Mouse (Mus musculus): ENCODE measurements around the gene Slc30a10. TPM values are rescaled to one million over a fixed set of nuclear protein-coding genes. Genes with fewer than 3 reads are reported as not detected.
A peak's percentile ranks its signal among the peaks of the same experiment; 100 is the strongest.

Slc30a10 gene
- total and polyA plus RNA-seq, 3 experiments, result not detected

- in situ Hi-C loops (cut with MboI; ENCODE audit: low pct_ligation_motif_present, low pct_unique_long_range_greater_than_20kb, low sequenced_read_pairs), result no loop called here
- Histone ChIP-seq H3K9ac (ENCODE audit: insufficient read depth, low read depth) (no peak overlapping the region), H3K4me1 (ENCODE audit: control insufficient read depth in 1 of 2, insufficient read depth in 2 of 2) (no peaks in the 10 kb centered on the region), H3K4me3 (replicated peaks in 1 of 3; ENCODE audit: low read depth in 2 of 3, low read length in 2 of 3, poor library complexity in 1 of 3) (no peak overlapping the region), H3K36me3 (replicated peaks in 1 of 2; ENCODE audit: control insufficient read depth in 1 of 2, insufficient read depth in 1 of 2, low read length in 1 of 2) (no peaks in the 10 kb centered on the region), H3K27me3 (replicated peaks) (no peaks in the 10 kb centered on the region), H3K4me2 (ENCODE audit: insufficient read depth, low read depth, poor library complexity, severe bottlenecking) (no peak overlapping the region), H3K9me3 (replicated peaks; ENCODE audit: low read length) (no peaks in the 10 kb centered on the region), H3K79me2 (replicated peaks; ENCODE audit: control insufficient read depth, extremely low read depth, insufficient read depth, poor library complexity, severe bottlenecking) (no peaks in the 10 kb centered on the region), H3K27ac (ENCODE audit: insufficient read depth, low read depth) (no peak overlapping the region)
- no peak for DNase-seq (ENCODE audit: extremely low read depth)
- TF ChIP-seq SIN3A (IDR thresholded peaks at IDR 0.05; ENCODE audit: low read length) (no peak), NELFE (IDR thresholded peaks at IDR 0.05; ENCODE audit: low read depth, low read length) (no peak), ZKSCAN1 (IDR thresholded peaks at IDR 0.05; ENCODE audit: borderline replicate concordance, low read depth, low read length) (no peak), CHD2 (IDR thresholded peaks at IDR 0.05; ENCODE audit: low read length) (no peak), POLR2A (IDR thresholded peaks at IDR 0.05; ENCODE audit: low read depth, low read length) (no peak), RAD21 (IDR thresholded peaks at IDR 0.05; ENCODE audit: low read depth, low read length) (no peak), USF2 (conservative IDR thresholded peaks at IDR 0.05; ENCODE audit: low read depth, low read length) (no peak), EP300 (IDR thresholded peaks at IDR 0.05; ENCODE audit: low read length) (no peak), ZC3H11A (IDR thresholded peaks at IDR 0.05; ENCODE audit: low read depth, low read length) (no peak), CTCF (conservative IDR thresholded peaks at IDR 0.05 in 1 of 2, IDR thresholded peaks at IDR 0.05 in 1 of 2; ENCODE audit: low read depth in 2 of 2, low read length in 2 of 2) (no peak), MYC (IDR thresholded peaks at IDR 0.05; ENCODE audit: low read depth, low read length) (no peak), IRF4 (IDR thresholded peaks at IDR 0.05; ENCODE audit: low read depth, low read length) (no peak), ZMIZ1 (IDR thresholded peaks at IDR 0.05; ENCODE audit: low read depth, low read length) (no peak), UBTF (IDR thresholded peaks at IDR 0.05; ENCODE audit: low read depth, low read length) (no peak), MAFK (IDR thresholded peaks at IDR 0.05; ENCODE audit: insufficient replicate concordance, low read length) (no peak), ELF1 (IDR thresholded peaks at IDR 0.05; ENCODE audit: low read depth, low read length) (no peak), NRF1 (IDR thresholded peaks at IDR 0.05; ENCODE audit: low read depth, low read length) (no peak)
- dilution Hi-C loops (cut with MboI; ENCODE audit: extremely low pct_ligation_motif_present, extremely low pct_unique_long_range_greater_than_20kb, low sequenced_read_pairs), result no loop called here
Measured at GRCm38 (mm10) chr1:185500602-185501001, 46.0 kb downstream of the Slc30a10 start.

- H3K4me3 ChIP-seq (replicated peaks in 1 of 3; ENCODE audit: low read depth in 2 of 3, low read length in 2 of 3, poor library complexity in 1 of 3), result no peak overlapping the region
- dilution Hi-C loops (cut with MboI; ENCODE audit: extremely low pct_ligation_motif_present, extremely low pct_unique_long_range_greater_than_20kb, low sequenced_read_pairs), result no loop called here
- no peaks in the 10 kb centered on the region for H3K27me3 ChIP-seq (replicated peaks)
- in situ Hi-C loops (cut with MboI; ENCODE audit: low pct_ligation_motif_present, low pct_unique_long_range_greater_than_20kb, low sequenced_read_pairs), result no loop called here
- peak; percentile 24 for DNase-seq (ENCODE audit: extremely low read depth)
- H3K4me1 ChIP-seq (ENCODE audit: control insufficient read depth in 1 of 2, insufficient read depth in 2 of 2), result no peaks in the 10 kb centered on the region
- no peaks in the 10 kb centered on the region for H3K9me3 ChIP-seq (replicated peaks; ENCODE audit: low read length)
- TF ChIP-seq CTCF (conservative IDR thresholded peaks at IDR 0.05 in 1 of 2, IDR thresholded peaks at IDR 0.05 in 1 of 2; ENCODE audit: low read depth in 2 of 2, low read length in 2 of 2), result peak; percentile 49 to 55
- TF ChIP-seq RAD21 (IDR thresholded peaks at IDR 0.05; ENCODE audit: low read depth, low read length), result peak; percentile 55
- TF ChIP-seq GABPA (IDR thresholded peaks at IDR 0.05; ENCODE audit: insufficient replicate concordance, low read depth, low read length), result no peak
- H3K79me2 ChIP-seq (replicated peaks; ENCODE audit: control insufficient read depth, extremely low read depth, insufficient read depth, poor library complexity, severe bottlenecking), result no peaks in the 10 kb centered on the region
- no peak overlapping the region for H3K9ac ChIP-seq (ENCODE audit: insufficient read depth, low read depth)
- no peaks in the 10 kb centered on the region for H3K36me3 ChIP-seq (replicated peaks in 1 of 2; ENCODE audit: control insufficient read depth in 1 of 2, insufficient read depth in 1 of 2, low read length in 1 of 2)
- H3K4me2 ChIP-seq (ENCODE audit: insufficient read depth, low read depth, poor library complexity, severe bottlenecking), result no peak overlapping the region
- no peak overlapping the region for H3K27ac ChIP-seq (ENCODE audit: insufficient read depth, low read depth)
Measured at GRCm38 (mm10) chr1:185501801-185502340, 47.2 kb downstream of the Slc30a10 start.
